9 mouse cellular contexts compared by ENCODE assay signal in the genomic region with DNA sequence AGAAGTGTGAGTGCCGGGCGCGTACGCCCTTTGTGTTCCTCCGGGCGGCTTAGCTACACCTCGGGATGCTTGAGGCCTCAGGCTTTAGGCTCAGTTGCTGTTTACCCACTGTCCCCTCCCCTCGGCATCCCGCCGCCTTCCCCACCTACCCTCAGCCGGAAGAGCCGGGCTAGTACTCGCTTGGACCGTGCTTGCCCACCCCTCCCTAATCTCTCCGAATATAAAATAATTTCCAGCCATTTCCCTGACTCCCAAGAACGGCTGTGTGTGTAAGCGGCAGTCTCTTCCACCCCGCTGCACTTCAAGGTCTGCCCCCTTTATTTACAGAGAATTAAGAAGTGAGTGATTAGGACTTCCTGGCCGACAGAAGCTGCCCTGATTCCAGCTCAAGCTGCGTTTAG. TPM values are rescaled to one million over a fixed set of nuclear protein-coding genes. Genes with fewer than 3 reads are reported as not detected.
A peak's percentile ranks its signal among the peaks of the same experiment; 100 is the strongest.
DNase-seq lines count a peak whose midpoint lies in the region; ATAC-seq and TF ChIP-seq lines count a peak whose summit lies in the region.
"Had no signal": no experiment of that assay in that cellular context is flagged by ENCODE, and none has a peak within 500 bp of the region (broad histone marks: within the 10 kb centered on the region; RNA-seq: fewer than 3 reads in every experiment).

No protein-coding gene starts in this region.

- no peak for TF ChIP-seq POLR2A in embryonic fibroblast, embryonic 13.5 days (IDR thresholded peaks at IDR 0.05; ENCODE audit: low read depth, low read length)

- under 1% methylated on average over 20 of the region's 20 CpGs for WGBS in hindbrain, embryonic 16.5 days
- WGBS in lung, embryonic 14.5 days, result 0% methylated on average over 20 of the region's 20 CpGs
- under 1% methylated on average over 20 of the region's 20 CpGs for WGBS in stomach, embryonic 16.5 days

- peak overlapping the region; percentile 96 for H3K4me3 ChIP-seq in embryonic fibroblast, embryonic 13.5 days (ENCODE audit: insufficient read depth, low read length)
- H3K4me3 ChIP-seq in hindbrain, embryonic 16.5 days (ENCODE audit: low read length), result peak overlapping the region; percentile 59
- peak overlapping the region; percentile 70 for H3K4me3 ChIP-seq in lung, embryonic 14.5 days (ENCODE audit: low read depth, low read length)
- H3K4me3 ChIP-seq in stomach, embryonic 16.5 days (replicated peaks; ENCODE audit: low read length), result peak overlapping the region; percentile 67

- no peaks in the 10 kb centered on the region for H3K27me3 ChIP-seq in hindbrain, embryonic 16.5 days (replicated peaks; ENCODE audit: control insufficient read depth, insufficient read depth, low read length)
- H3K27me3 ChIP-seq in lung, embryonic 14.5 days (ENCODE audit: insufficient read depth, low read length), result no peaks in the 10 kb centered on the region
- no peaks in the 10 kb centered on the region for H3K27me3 ChIP-seq in stomach, embryonic 16.5 days (ENCODE audit: control insufficient read depth, insufficient read depth, low read length)
- H3K27me3 ChIP-seq: CH12.LX had no signal

- no peaks in the 10 kb centered on the region; the same call in 1 of the 2 replicates for H3K4me1 ChIP-seq in embryonic fibroblast, embryonic 13.5 days (ENCODE audit: control insufficient read depth, insufficient read depth, low read length)
- H3K4me1 ChIP-seq in hindbrain, embryonic 16.5 days (ENCODE audit: control insufficient read depth, insufficient read depth, low read depth, low read length), result no peaks in the 10 kb centered on the region; the same call in 1 of the 2 replicates
- H3K4me1 ChIP-seq in lung, embryonic 14.5 days (ENCODE audit: insufficient read depth), result peaks cover 4% of the 10 kb centered on the region; the same call in 1 of the 2 replicates
- peaks cover 15% of the 10 kb centered on the region; the same call in 1 of the 2 replicates for H3K4me1 ChIP-seq in stomach, embryonic 16.5 days (ENCODE audit: control insufficient read depth, insufficient read depth, low read length)

- no peaks in the 10 kb centered on the region for H3K9me3 ChIP-seq in hindbrain, embryonic 16.5 days (ENCODE audit: control insufficient read depth, low read length)
- H3K9me3 ChIP-seq in lung, embryonic 14.5 days (ENCODE audit: low read depth, low read length), result no peaks in the 10 kb centered on the region
- H3K9me3 ChIP-seq in stomach, embryonic 16.5 days (replicated peaks; ENCODE audit: control insufficient read depth, low read length), result no peaks in the 10 kb centered on the region

- intact Hi-C loops in heart, postnatal 25 days (cut with DNase I), result loop anchor here (2.0 to 10.0 kb wide), 2 partner anchors 13 to 477 kb away; a partner anchor contains a TSS

- TF ChIP-seq CTCF in embryonic fibroblast, embryonic 13.5 days (IDR thresholded peaks at IDR 0.05; ENCODE audit: borderline replicate concordance, insufficient read depth, low read length), result no peak
- no peak for TF ChIP-seq CTCF in lung, embryonic 14.5 days (IDR thresholded peaks at IDR 0.05; ENCODE audit: low read depth)

- ATAC-seq in hindbrain, embryonic 16.5 days, result no peak
- no peak; the same call in 1 of the 2 replicates for ATAC-seq in lung, embryonic 14.5 days (ENCODE audit: insufficient read depth)
- no peak for ATAC-seq in stomach, embryonic 16.5 days (ENCODE audit: insufficient read depth, low FRiP score)

- H3K36me3 ChIP-seq in hindbrain, embryonic 16.5 days (ENCODE audit: control insufficient read depth, insufficient read depth, low read length), result no peaks in the 10 kb centered on the region
- H3K36me3 ChIP-seq in lung, embryonic 14.5 days (ENCODE audit: insufficient read depth), result peaks cover 21% of the 10 kb centered on the region
- no peaks in the 10 kb centered on the region for H3K36me3 ChIP-seq in stomach, embryonic 16.5 days (ENCODE audit: control insufficient read depth, insufficient read depth, low read length)

- H3K4me2 ChIP-seq in hindbrain, embryonic 16.5 days (ENCODE audit: low read length), result peak overlapping the region; percentile 64
- peak overlapping the region; percentile 83 for H3K4me2 ChIP-seq in lung, embryonic 14.5 days
- peak overlapping the region; percentile 81 for H3K4me2 ChIP-seq in stomach, embryonic 16.5 days (ENCODE audit: low read depth, low read length)

- H3K27ac ChIP-seq in embryonic fibroblast, embryonic 13.5 days (ENCODE audit: insufficient read depth, low read length), result peak overlapping the region; percentile 78
- H3K27ac ChIP-seq in hindbrain, embryonic 16.5 days (ENCODE audit: low read depth, low read length), result peak overlapping the region; percentile 91
- H3K27ac ChIP-seq in lung, embryonic 14.5 days (ENCODE audit: low read depth), result peak overlapping the region; percentile 96
- H3K27ac ChIP-seq in stomach, embryonic 16.5 days (ENCODE audit: low read length), result peak overlapping the region; percentile 99

- peak overlapping the region; percentile 82 for H3K9ac ChIP-seq in hindbrain, embryonic 16.5 days (ENCODE audit: low read depth, low read length)
- H3K9ac ChIP-seq in lung, embryonic 14.5 days, result peak overlapping the region; percentile 87
- H3K9ac ChIP-seq in stomach, embryonic 16.5 days (ENCODE audit: low read length), result peak overlapping the region; percentile 96

- DNase-seq in heart, adult 11 months, result peak; percentile 95
- DNase-seq in heart, postnatal 25 days (ENCODE audit: low spot score), result no peak
- peak; percentile 73 for DNase-seq in lung, embryonic 14.5 days
- DNase-seq in thymus, postnatal 4 days, result no peak
- DNase-seq in natural killer cell, adult 2 months (ENCODE audit: low spot score in 2 of 2), result no peak

RNA-seq across cellular contexts. Expression of a gene that starts 3.4 kb away (rescaled TPM):
- total RNA-seq in heart, postnatal 25 days (2021), result 10 to 100 TPM; 22.3 to 23.0 TPM
- polyA plus RNA-seq in embryonic fibroblast, embryonic 13.5 days (2011; ENCODE audit: insufficient read length, low read depth, missing spikeins), result 46.7 and 65.5 TPM in 2 replicates
- polyA plus RNA-seq in hindbrain, embryonic 16.5 days (2015; fragmentation: Nextera tagmentation; extraction: Ambion mirVana), result 128 and 131 TPM in 2 replicates
- 31.4 and 33.1 TPM in 2 replicates for polyA plus RNA-seq in lung, embryonic 14.5 days (2014; fragmentation: Nextera tagmentation; extraction: Ambion mirVana)
- polyA plus RNA-seq in stomach, embryonic 16.5 days (2015; fragmentation: Nextera tagmentation; extraction: Ambion mirVana), result 42.8 and 43.3 TPM in 2 replicates
- total RNA-seq: CH12.LX had no signal

Comparison
In these comparisons a context has a peak if more than half of its experiments do, and no peak if none do; other contexts are left out.
1. DNase-seq: peak in heart, adult 11 months (single experiment) and lung, embryonic 14.5 days (single experiment); none in heart, postnatal 25 days (single experiment), thymus, postnatal 4 days (single experiment) and natural killer cell, adult 2 months (0 of 2).
2. Peak in every context shown above with its lines, with median percentiles within 50 percentile points of each other: H3K27ac ChIP-seq, H3K4me3 ChIP-seq, H3K4me2 ChIP-seq and H3K9ac ChIP-seq.